Mouse (Mus musculus) erythroblast, embryonic 14.5 days (primary cell): ENCODE results near the gene Dmrta2. TPM values are rescaled to one million over a fixed set of nuclear protein-coding genes. Genes with fewer than 3 reads are reported as not detected.

Experiments
- H3K27me3 ChIP-seq: 2 replicates; pipeline ENCODE4 v1.6.1; 2012; ENCODE audit warnings: inconsistent platforms; ENCODE audit not compliant: control insufficient read depth
- H3K36me3 ChIP-seq: 2 replicates; pipeline ENCODE4 v1.6.1; 2012; ENCODE audit warnings: mild to moderate bottlenecking, inconsistent platforms; ENCODE audit not compliant: control insufficient read depth
- H3K4me1 ChIP-seq: 2 replicates; pipeline ENCODE4 v1.6.1; 2012; ENCODE audit warnings: inconsistent platforms; ENCODE audit not compliant: control insufficient read depth
- H3K4me3 ChIP-seq: replicated peaks from 2 replicates; pipeline ENCODE3; 2012; ENCODE audit warnings: moderate library complexity, mild to moderate bottlenecking, inconsistent platforms
- H3K9me3 ChIP-seq: 2 replicates; pipeline ENCODE4 v1.6.1; 2012; ENCODE audit warnings: low read length, inconsistent platforms, mixed read lengths; ENCODE audit not compliant: control insufficient read depth
- GATA1 ChIP-seq: IDR thresholded peaks from 2 replicates; pipeline ENCODE4 v1.6.1; 2012; ENCODE audit warnings: low read length, inconsistent platforms, mixed read lengths
- TAL1 ChIP-seq: IDR thresholded peaks from 3 replicates; pipeline ENCODE4 v1.6.1; 2012; ENCODE audit warnings: low read length, inconsistent platforms, mixed read lengths
- polyA plus RNA-seq: library from polyadenylated mRNA; stranded (reverse); fragments of >175 nt; gene quantifications from 2 replicates; pipeline ENCODE4 v1.2.3, GENCODE M21; 2012

The Dmrta2 gene
- polyA plus RNA-seq, 1 experiment: 0.09 TPM

- H3K9me3 ChIP-seq: no peaks in the 10 kb centered on the region; the same call in 1 of the 2 replicates
- H3K4me3 ChIP-seq: no peak overlapping the region
- TF ChIP-seq TAL1: no peak
- TF ChIP-seq GATA1: no peak
- H3K36me3 ChIP-seq: no peaks in the 10 kb centered on the region
- H3K4me1 ChIP-seq: no peaks in the 10 kb centered on the region
- peaks cover 87% of the 10 kb centered on the region for H3K27me3 ChIP-seq
Measured at GRCm38 (mm10) chr4:109989213-109989612, 11.4 kb downstream of the Dmrta2 start.

- H3K36me3 ChIP-seq: no peaks in the 10 kb centered on the region
- no peaks in the 10 kb centered on the region; the same call in 1 of the 2 replicates for H3K4me1 ChIP-seq
- no peak overlapping the region for H3K4me3 ChIP-seq
- H3K27me3 ChIP-seq: no peaks in the 10 kb centered on the region
- TF ChIP-seq TAL1 (no peak), GATA1 (no peak)
- H3K9me3 ChIP-seq: no peaks in the 10 kb centered on the region
Measured at GRCm38 (mm10) chr4:110006044-110006443, 28.2 kb downstream of the Dmrta2 start.

GRCm38 (mm10) chr4:110019145-110019544 is 41.3 kb downstream of the Dmrta2 start:
- no peaks in the 10 kb centered on the region for H3K36me3 ChIP-seq
- H3K4me1 ChIP-seq: no peaks in the 10 kb centered on the region
- H3K27me3 ChIP-seq: peaks cover 5% of the 10 kb centered on the region
- no peak for TF ChIP-seq TAL1
- TF ChIP-seq GATA1: no peak
- H3K9me3 ChIP-seq: no peaks in the 10 kb centered on the region
- H3K4me3 ChIP-seq: no peak overlapping the region

GRCm38 (mm10) chr4:110020255-110020654 is 42.4 kb downstream of the Dmrta2 start:
- Histone ChIP-seq H3K4me1 (no peaks in the 10 kb centered on the region), H3K9me3 (no peaks in the 10 kb centered on the region), H3K4me3 (no peak overlapping the region), H3K27me3 (peaks cover 5% of the 10 kb centered on the region), H3K36me3 (no peaks in the 10 kb centered on the region)
- TF ChIP-seq TAL1: no peak
- no peak for TF ChIP-seq GATA1

- no peaks in the 10 kb centered on the region for H3K36me3 ChIP-seq
- no peaks in the 10 kb centered on the region for H3K4me1 ChIP-seq
- peaks cover 5% of the 10 kb centered on the region for H3K27me3 ChIP-seq
- H3K4me3 ChIP-seq: no peak overlapping the region
- H3K9me3 ChIP-seq: no peaks in the 10 kb centered on the region
- TF ChIP-seq GATA1 (no peak), TAL1 (no peak)
Measured at GRCm38 (mm10) chr4:110021956-110022625, 44.2 kb downstream of the Dmrta2 start.

GRCm38 (mm10) chr4:110028461-110029188 is 50.8 kb downstream of the Dmrta2 start:
- H3K4me3 ChIP-seq: no peak overlapping the region
- H3K4me1 ChIP-seq: peaks cover 2% of the 10 kb centered on the region
- TF ChIP-seq GATA1: no peak
- TF ChIP-seq TAL1: no peak
- H3K9me3 ChIP-seq: no peaks in the 10 kb centered on the region
- H3K27me3 ChIP-seq: no peaks in the 10 kb centered on the region
- H3K36me3 ChIP-seq: no peaks in the 10 kb centered on the region

GRCm38 (mm10) chr4:110029446-110029845 is 51.6 kb downstream of the Dmrta2 start:
- Histone ChIP-seq H3K27me3 (no peaks in the 10 kb centered on the region), H3K4me3 (no peak overlapping the region)

More at GRCm38 (mm10) chr4:110029446-110029845, 51.6 kb downstream of the Dmrta2 start:
- Histone ChIP-seq H3K4me1 (peaks cover 2% of the 10 kb centered on the region), H3K36me3 (no peaks in the 10 kb centered on the region), H3K9me3 (no peaks in the 10 kb centered on the region)
- TF ChIP-seq TAL1 (no peak), GATA1 (no peak)
